Mouse (Mus musculus) lung, adult 2 months (tissue): ENCODE data around the gene Zfp488.

Experiments
- CTCF ChIP-seq: fragments of 200-500 bp; IDR thresholded peaks from 2 replicates; pipeline ENCODE4 v1.5.1; 2011; ENCODE audit warnings: mild to moderate bottlenecking, low read length, control low read depth; ENCODE audit not compliant: insufficient read depth
- POLR2A ChIP-seq: fragments of 200-500 bp; IDR thresholded peaks from 2 replicates; pipeline ENCODE4 v1.6.1; 2011; ENCODE audit warnings: low read depth, mild to moderate bottlenecking, control low read depth, low read length, borderline replicate concordance; ENCODE audit errors: extremely low read depth

DNA sequence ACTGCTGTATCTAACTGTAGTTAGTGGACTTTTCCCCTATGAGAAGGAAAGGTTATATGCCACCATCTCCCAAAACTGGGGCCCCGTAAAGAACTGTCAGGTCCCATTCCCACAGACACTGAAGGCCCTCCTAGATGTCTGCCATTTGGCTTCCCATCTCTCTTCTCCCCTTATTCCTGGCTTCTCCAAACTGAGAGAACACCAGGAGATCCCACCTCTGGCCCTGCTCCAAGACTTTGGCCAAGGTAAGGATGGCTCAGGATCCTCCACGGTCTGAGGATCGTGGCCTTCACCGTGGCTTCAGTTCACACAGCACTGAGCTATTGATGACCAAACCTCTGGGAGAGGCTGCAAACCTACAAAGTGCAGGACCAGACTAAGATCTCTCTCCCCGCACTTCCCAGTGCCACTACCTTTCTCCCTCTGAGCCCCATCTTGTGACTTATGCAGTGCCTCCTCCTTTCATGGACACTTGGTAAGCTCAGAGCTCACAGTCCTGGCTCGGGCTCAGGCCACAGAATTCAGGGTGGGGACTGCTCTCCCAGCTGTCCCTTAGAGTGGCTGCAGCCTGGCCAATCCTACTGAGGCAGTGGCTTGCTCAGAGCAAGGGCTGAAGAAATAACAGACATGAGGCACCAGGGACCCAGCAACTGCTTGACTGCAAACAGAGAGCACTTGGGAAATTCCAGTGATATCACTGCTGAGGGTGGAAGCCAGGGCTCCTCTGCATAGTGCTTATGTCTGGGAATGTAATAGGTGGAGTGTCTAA is 15.1 kb upstream of the Zfp488 start:
- TF ChIP-seq CTCF (no peak), POLR2A (no peak)
